Mouse (Mus musculus): Measurements from ENCODE around the gene Spata16.

The Spata16 gene

GRCm38 (mm10) chr3:26834178-26835050 is 197.0 kb downstream of the Spata16 start:
- DNase-seq = no peak

DNA sequence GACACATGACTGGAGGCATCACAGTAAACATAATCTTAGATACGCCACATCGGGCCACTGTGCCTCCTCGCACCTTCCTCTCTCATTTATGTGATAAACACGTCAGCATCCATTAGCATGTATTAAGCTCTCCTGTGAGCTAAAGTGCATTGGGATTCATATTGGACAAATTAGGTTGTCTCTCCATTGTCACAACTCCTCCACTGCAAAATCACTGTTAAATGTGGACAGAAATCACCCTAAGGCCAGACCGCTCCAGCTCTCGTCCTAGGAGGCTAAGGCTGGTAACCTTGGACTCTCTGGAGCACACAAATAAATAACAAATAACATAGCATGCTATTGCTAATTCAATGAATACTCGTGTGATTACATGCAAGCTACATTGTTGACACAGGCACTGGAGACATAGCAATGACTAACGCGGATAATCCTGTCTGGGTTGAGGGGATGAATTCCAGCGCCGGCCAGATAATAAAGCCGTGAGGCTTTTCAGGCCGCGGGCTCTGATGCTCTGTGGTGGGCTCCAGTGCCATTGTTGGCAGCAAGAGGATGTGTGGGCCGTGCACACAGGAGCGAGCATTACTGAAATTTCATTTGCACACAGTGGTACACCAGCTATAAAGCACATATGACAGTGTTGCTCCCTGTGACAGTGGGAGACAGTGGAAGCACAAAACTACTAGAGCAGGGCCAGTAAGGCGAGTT is 197.8 kb downstream of the Spata16 start:
- no peak for DNase-seq

GRCm38 (mm10) chr3:26845041-26845440 is 207.6 kb downstream of the Spata16 start:
- DNase-seq = no peak

GRCm38 (mm10) chr3:26847935-26848334 is 210.5 kb downstream of the Spata16 start:
- DNase-seq = no peak

GRCm38 (mm10) chr3:26850207-26850606 is 212.8 kb downstream of the Spata16 start:
- no peak for DNase-seq

GRCm38 (mm10) chr3:26850691-26851563 is 213.5 kb downstream of the Spata16 start:
- no peak for DNase-seq

DNA sequence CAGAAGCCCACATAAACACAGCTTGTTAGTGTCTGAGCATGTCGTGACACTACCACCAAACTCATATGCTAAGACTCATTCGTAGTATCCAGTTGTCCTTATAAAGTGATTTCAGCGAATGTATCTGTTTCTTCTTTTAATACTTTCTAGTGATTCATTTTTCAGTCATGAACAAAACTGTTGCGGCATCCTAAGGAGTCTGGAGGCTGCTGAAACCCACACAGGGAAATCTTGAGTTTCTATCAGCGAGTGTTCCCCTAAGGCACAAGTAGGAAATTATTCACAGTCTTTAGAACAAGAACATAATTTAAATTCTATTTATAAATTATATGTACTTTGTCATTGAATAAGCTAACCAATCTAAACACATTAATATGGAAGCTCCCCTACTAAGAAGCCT is 216.1 kb downstream of the Spata16 start:
- DNase-seq = no peak

DNA sequence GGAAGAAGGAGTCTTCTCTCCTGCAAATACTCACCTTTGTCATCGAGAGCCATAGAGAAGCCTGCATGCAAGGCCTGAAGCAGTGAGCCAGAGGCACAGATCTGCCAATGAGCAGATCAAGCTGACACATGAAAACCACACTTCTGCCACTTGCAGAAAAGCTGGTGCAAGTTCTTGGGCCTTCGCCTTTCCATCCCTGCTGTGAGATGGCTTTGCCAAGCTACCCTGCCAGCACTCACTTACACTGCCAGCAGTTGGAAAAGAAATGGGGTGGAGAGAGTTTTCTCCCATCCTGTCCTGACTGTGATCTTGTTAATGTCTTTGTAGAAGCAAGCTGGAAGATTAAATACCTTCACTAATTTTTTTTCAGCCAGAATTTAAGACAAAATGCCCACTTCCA is 237.3 kb downstream of the Spata16 start:
- DNase-seq = no peak

GRCm38 (mm10) chr3:26877291-26877690 is 239.9 kb downstream of the Spata16 start:
- no peak for DNase-seq

DNA sequence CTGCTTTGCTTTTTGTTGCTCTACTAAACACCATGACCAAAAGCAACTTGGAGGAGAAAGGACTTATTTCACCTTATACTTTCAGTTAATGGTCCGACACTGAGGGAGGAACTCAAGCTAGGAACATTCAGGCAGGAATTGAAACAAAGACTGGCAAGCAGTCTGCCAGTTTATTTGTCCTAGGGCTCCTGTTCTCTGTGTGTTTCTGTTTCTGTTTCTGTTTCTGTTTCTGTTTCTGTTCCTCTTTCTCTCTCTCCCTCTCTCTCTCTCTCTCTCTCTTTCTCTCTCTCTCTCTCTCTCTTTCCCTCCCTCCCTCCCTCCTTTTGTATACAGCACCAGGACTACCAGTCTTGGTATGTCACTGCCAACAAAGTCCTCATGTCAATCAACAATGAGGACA is 279.2 kb downstream of the Spata16 start:
- DNase-seq = no peak

GRCm38 (mm10) chr3:26920986-26921385 is 283.6 kb downstream of the Spata16 start:
- DNase-seq = no peak

DNA sequence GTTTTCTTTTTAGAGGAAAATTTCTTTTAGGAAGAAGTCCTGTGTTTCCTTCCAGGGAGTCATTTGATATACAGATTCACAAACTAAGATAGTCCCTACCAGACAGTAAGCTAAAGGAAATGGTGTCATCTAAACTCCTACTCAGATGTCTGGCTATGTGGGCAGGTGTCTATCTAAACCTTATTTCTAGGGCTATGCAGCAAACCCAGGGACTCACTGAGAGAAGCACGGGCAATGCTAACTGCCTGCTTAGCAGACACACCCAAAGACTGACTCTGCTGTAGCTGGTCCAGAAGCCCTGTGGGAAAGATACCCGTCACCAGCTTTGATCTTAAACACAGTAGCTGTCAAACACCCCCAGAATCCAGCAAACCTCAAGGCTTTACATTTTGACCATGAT is 284.2 kb downstream of the Spata16 start:
- DNase-seq = no peak

GRCm38 (mm10) chr3:26923391-26923790 is 286.0 kb downstream of the Spata16 start:
- no peak for DNase-seq

DNA sequence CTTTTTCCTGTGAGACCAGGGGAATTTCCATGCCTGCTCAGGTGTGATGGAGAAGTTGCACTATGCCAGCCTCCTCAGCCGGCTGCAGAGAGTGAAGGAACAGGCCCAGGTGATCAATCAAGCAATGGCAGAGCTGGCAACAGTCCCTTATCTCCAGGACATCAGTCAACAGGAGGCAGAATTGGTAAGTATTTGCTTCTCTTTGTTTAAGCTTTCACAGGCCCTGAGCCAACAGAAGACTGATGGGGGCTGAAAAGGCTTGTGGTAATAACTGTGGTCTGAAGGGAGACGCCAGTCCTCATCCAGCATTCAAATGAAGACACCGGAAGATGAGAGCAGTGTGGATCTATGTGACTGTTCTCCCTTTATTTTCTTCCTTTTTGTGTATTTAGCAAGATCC is 286.8 kb downstream of the Spata16 start:
- no peak for DNase-seq

DNA sequence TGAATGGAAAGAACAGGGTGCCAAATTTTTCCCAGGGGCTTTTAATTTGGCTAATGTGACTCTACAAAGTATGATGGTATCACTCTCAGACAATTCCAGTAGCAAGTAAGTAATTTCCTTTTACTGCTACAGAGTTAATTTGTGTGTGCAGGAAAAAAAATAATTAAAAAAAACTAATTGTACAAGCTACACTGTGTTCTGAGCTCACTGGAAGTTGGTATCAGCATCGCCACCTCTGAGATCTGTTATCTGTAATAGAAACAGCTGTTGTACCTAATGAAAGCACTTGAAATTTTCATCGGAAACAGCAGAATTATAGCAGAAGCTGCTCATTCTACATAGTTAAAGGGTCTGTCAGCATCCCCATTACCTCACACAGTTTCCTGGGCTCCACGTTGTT is 295.7 kb downstream of the Spata16 start:
- DNase-seq = no peak

DNA sequence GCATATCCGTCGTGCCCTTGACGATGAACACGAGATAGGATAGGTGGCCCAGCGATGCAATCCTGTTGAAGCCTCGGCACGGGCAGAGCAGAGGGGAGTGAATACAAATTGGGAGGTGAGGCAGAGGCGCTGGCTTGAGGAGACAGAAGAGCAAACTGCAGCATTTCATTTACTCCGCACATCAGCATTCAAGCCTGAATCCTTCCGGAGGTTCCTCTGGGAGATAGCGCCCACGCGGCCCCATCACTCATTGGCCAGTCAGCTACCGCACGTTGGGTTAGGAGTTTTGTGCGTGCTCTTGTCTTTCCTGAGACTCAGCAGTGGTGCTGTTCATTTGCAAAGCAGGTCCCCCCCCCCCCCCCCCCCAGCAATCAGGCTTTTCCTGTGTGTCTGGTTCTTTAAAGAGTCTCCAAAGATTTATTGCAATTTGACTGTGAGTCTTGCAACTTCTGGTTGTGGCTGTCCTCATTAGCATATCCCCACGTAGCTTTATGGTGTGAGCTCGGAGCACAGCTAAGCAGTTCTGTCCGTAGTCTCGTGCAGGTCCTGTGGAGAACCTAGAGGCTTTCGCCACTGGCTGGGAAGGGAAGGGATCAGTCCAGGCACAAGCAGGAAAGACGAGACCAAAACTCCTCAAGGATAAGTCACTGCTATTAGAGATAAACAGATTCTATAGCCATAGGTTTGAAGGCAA is 299.6 kb downstream of the Spata16 start:
- no peak for DNase-seq

GRCm38 (mm10) chr3:26966776-26967175 is 329.4 kb downstream of the Spata16 start:
- no peak for DNase-seq

GRCm38 (mm10) chr3:26968852-26969513 is 331.6 kb downstream of the Spata16 start:
- no peak for DNase-seq

DNA sequence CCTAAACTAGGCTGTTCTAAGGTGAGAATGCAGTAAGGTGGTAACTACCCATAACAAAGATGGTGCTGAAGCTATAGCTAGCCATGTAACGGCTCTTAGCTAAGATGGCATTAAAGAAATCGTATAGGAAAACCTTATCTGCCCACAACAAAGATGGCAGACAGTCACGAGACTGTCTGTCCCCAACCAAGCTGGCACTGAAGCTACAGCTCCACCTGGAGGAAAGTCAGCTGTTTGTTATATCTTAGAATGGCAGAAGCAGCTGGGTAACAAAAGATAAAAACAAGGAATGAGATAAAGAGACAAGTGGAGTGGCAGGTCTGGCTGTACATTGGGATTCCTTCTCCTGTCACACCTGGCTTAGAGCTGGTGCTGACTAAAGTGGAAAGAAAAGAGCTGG is 333.1 kb downstream of the Spata16 start:
- no peak for DNase-seq

DNA sequence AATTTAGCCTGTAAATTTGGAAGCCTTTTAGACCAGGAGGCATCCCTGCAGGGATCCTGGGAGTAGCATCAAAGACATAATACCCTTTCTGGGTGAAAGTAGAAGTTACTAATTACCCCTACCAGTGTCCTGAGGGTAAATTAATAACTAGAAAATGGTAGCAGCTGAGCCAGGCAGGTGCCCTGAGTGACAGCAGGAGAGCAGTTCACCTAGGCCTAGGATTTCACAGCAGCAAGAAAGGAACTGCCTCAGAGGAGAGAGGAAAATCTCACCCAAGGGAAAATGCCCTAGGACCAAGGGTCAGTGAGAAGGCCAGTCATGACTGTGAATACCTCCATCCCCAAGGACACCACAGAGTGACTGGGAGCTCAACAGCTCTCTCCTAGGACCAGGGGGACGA is 333.9 kb downstream of the Spata16 start:
- no peak for DNase-seq

GRCm38 (mm10) chr3:26972105-26972504 is 334.7 kb downstream of the Spata16 start:
- DNase-seq = no peak

DNA sequence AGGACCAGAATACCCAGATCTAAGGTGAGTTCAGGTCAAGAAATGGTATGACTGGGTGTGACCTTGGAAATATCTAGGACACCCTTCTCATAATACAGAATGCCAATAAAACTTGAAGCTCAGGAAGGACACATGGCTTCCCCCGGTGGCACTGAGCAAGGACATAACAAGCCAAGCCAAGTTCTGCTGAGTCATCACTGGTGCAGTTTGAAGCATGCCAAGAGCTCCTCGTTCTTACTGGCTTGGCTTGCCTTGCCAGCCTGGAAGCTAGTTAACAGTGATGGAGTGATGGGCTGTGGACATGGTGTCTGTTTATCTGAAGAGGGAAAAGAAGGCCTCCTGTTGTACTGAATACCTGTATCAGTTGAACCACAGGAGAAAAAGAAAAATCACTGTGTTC is 342.2 kb downstream of the Spata16 start:
- DNase-seq = no peak

Measured in lung, adult 18-20 months (tissue).